Mouse (Mus musculus) heart, embryonic 12.5 days (tissue): ENCODE measurements at regions not wholly inside any gene's neighbourhood (a gene's known extent, or its start where the extent isn't known, plus 50 kb on each side); places are given as distances from the start of the nearest gene placed in this dataset.

Experiments
- ATAC-seq: fragments of 200-750 bp; cut with Nextera tagmentation; 2 replicates; pipeline ENCODE4 v1.8.0; 2017; ENCODE audit warnings: moderate TSS enrichment, moderate library complexity; ENCODE audit not compliant: insufficient number of reproducible peaks, low FRiP score
- H3K27ac ChIP-seq: fragments of 300-500 bp; sonication (generic); 2 replicates; pipeline ENCODE4 v1.5.1; 2016; ENCODE audit warnings: mild to moderate bottlenecking, moderate library complexity; ENCODE audit not compliant: poor library complexity, severe bottlenecking
- H3K27me3 ChIP-seq: fragments of 300-500 bp; sonication (generic); replicated peaks from 2 replicates; pipeline ENCODE4 v1.6.1; 2016; ENCODE audit warnings: mild to moderate bottlenecking, moderate library complexity
- H3K36me3 ChIP-seq: fragments of 300-500 bp; sonication (generic); 2 replicates; pipeline ENCODE4 v1.6.1; 2016; ENCODE audit warnings: mild to moderate bottlenecking, moderate library complexity
- H3K4me1 ChIP-seq: fragments of 300-500 bp; sonication (generic); replicated peaks from 2 replicates; pipeline ENCODE4 v1.6.1; 2016; ENCODE audit warnings: mild to moderate bottlenecking
- H3K4me2 ChIP-seq: fragments of 300-500 bp; sonication (generic); 2 replicates; pipeline ENCODE4 v1.6.1; 2016; ENCODE audit warnings: mild to moderate bottlenecking, moderate library complexity
- H3K4me3 ChIP-seq: fragments of 300-500 bp; sonication (generic); 2 replicates; pipeline ENCODE4 v1.5.1; 2016; ENCODE audit warnings: mild to moderate bottlenecking
- H3K9ac ChIP-seq: fragments of 300-500 bp; sonication (generic); 2 replicates; pipeline ENCODE4 v1.6.1; 2016; ENCODE audit warnings: mild to moderate bottlenecking, moderate library complexity
- H3K9me3 ChIP-seq: fragments of 300-500 bp; sonication (generic); replicated peaks from 2 replicates; pipeline ENCODE4 v1.6.1; 2016; ENCODE audit warnings: mild to moderate bottlenecking, moderate library complexity
- WGBS: fragments of 180-500 bp; shearing (Covaris S2); methylation state at CpG from one replicate; pipeline ENCODE4 v1.1.7; 2016; 5-methylcytosine and 5-hydroxymethylcytosine counted together

- no peaks in the 10 kb centered on the region for H3K4me1 ChIP-seq
- 56% methylated on average over 1 of the region's 1 CpGs for WGBS
- H3K4me2 ChIP-seq = no peak overlapping the region
- no peaks in the 10 kb centered on the region; the same call in 1 of the 2 replicates for H3K27me3 ChIP-seq
- no peak for ATAC-seq
- no peak overlapping the region for H3K4me3 ChIP-seq
- H3K9me3 ChIP-seq = no peaks in the 10 kb centered on the region
- H3K9ac ChIP-seq = no peak overlapping the region
- no peak overlapping the region for H3K27ac ChIP-seq
- H3K36me3 ChIP-seq = no peaks in the 10 kb centered on the region
Observed at GRCm38 (mm10) chr3:149498765-149499164, 508.4 kb upstream of the Adgrl2 start.

- Histone ChIP-seq H3K27me3 (no peaks in the 10 kb centered on the region), H3K4me3 (no peak overlapping the region), H3K9me3 (no peaks in the 10 kb centered on the region), H3K36me3 (no peaks in the 10 kb centered on the region), H3K27ac (no peak overlapping the region), H3K4me2 (no peak overlapping the region), H3K4me1 (no peaks in the 10 kb centered on the region), H3K9ac (no peak overlapping the region)
- 64% methylated on average over 10 of the region's 10 CpGs for WGBS
- no peak for ATAC-seq
Observed at GRCm38 (mm10) chr3:149496829-149497471, 506.6 kb upstream of the Adgrl2 start.

- no peak overlapping the region for H3K4me3 ChIP-seq
- H3K27ac ChIP-seq = no peak overlapping the region
- ATAC-seq = no peak
- H3K27me3 ChIP-seq = no peaks in the 10 kb centered on the region
- H3K9me3 ChIP-seq = no peaks in the 10 kb centered on the region
- H3K4me2 ChIP-seq = no peak overlapping the region
- 83% methylated on average over 2 of the region's 2 CpGs for WGBS
- H3K4me1 ChIP-seq = no peaks in the 10 kb centered on the region
- H3K9ac ChIP-seq = no peak overlapping the region
- no peaks in the 10 kb centered on the region for H3K36me3 ChIP-seq
Observed at GRCm38 (mm10) chr3:149496122-149496521, 505.8 kb upstream of the Adgrl2 start.

DNA sequence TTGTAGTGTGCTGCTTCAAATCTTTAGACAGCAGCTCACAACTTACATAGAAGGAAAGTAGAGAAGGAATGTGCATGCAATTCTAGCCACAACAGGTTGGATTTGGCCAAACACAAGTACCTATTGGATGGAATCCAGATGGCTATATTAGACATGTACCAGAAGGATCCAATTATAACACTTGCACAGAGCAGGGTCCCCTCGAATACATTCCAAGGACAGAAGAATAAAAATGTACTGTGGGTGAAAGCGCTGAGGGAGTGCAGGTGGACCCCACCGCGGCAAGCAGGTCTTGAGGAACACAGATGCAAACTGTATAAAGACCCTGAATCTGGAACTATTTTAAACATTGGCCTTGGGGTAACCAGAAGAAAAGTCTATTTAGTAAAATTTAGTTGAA is 497.8 kb upstream of the Adgrl2 start:
- Histone ChIP-seq H3K9ac (no peak overlapping the region), H3K9me3 (no peaks in the 10 kb centered on the region), H3K4me2 (no peak overlapping the region), H3K27ac (no peak overlapping the region), H3K4me1 (no peaks in the 10 kb centered on the region), H3K27me3 (no peaks in the 10 kb centered on the region), H3K4me3 (no peak overlapping the region), H3K36me3 (no peaks in the 10 kb centered on the region)
- no peak for ATAC-seq
- 80% methylated on average over 4 of the region's 4 CpGs for WGBS

DNA sequence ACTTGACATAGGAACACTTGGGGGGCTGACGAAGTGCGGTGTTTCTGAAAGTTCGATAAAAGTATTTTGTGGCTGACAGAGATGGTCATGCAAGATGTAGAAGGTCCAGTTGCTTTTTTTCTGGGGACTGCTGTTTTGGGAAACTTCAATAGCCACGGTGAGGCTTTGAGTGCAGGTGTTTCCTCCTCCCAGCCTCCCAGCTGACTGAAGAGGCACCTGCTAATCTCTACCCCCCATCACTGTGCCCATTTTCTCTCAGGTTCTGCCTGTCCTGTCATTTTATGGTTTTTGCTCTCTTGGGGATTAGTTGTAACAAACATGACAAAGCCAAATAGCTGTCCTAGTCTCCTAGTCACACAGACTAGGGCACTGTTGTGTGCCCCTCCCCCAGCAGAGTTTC is 495.1 kb upstream of the Adgrl2 start:
- Histone ChIP-seq H3K9ac (no peak overlapping the region), H3K4me3 (no peak overlapping the region), H3K36me3 (no peaks in the 10 kb centered on the region), H3K4me1 (no peaks in the 10 kb centered on the region), H3K27ac (no peak overlapping the region), H3K9me3 (no peaks in the 10 kb centered on the region), H3K4me2 (no peak overlapping the region), H3K27me3 (no peaks in the 10 kb centered on the region)
- WGBS = 79% methylated on average over 4 of the region's 4 CpGs
- no peak for ATAC-seq

DNA sequence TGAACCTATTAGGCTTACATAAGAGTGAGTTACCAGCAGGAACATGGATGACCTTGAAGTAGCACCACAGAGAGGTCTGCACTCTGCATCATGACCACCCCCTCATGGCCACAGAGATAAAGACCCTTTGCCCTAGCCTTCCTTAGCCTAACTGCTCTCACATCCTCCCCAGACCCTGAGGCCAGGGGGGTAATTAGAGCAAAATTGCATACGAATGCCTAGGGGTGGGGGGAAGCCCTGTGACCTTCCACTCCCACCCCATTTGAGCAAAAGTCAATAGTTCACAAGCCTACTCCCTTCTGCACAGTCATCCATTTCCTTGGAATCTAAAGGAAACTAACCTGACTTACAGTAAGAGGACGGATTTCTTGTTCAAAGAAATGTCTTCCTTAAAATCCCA is 494.0 kb upstream of the Adgrl2 start:
- Histone ChIP-seq H3K36me3 (no peaks in the 10 kb centered on the region), H3K4me3 (no peak overlapping the region), H3K27ac (no peak overlapping the region), H3K4me1 (no peaks in the 10 kb centered on the region), H3K9ac (no peak overlapping the region), H3K27me3 (no peaks in the 10 kb centered on the region), H3K9me3 (no peaks in the 10 kb centered on the region), H3K4me2 (no peak overlapping the region)
- 61% methylated on average over 2 of the region's 2 CpGs for WGBS
- ATAC-seq = no peak

DNA sequence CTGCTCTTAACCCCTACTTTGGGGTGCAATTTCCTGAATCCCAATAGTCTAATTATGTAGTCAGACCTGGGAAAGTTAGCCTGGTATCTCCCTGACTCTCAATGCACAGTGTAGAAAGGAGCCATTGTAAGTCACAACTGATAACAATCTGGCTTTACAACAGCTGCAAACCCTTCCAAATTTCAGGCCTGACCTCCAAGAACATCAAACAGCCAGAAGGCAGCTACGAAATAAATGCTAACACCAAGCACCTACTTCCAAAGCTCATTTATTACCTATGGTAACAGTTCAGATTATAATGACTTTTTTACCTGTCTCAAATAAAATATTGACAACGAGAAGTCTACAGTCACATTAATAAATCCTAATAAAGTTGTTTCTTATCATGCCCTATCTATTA is 485.8 kb upstream of the Adgrl2 start:
- no peak overlapping the region for H3K4me2 ChIP-seq
- H3K36me3 ChIP-seq = no peaks in the 10 kb centered on the region
- no peaks in the 10 kb centered on the region for H3K27me3 ChIP-seq
- ATAC-seq = no peak
- no peaks in the 10 kb centered on the region for H3K4me1 ChIP-seq
- H3K27ac ChIP-seq = no peak overlapping the region
- 70% methylated on average over 2 of the region's 2 CpGs for WGBS
- no peak overlapping the region for H3K9ac ChIP-seq
- no peak overlapping the region for H3K4me3 ChIP-seq
- no peaks in the 10 kb centered on the region for H3K9me3 ChIP-seq

- Histone ChIP-seq H3K9me3 (0 out of 2 replicates have a peak, but pooled peaks cover 5% of the 10 kb centered on the region), H3K9ac (no peak overlapping the region), H3K4me3 (no peak overlapping the region), H3K36me3 (no peaks in the 10 kb centered on the region), H3K27ac (no peak overlapping the region), H3K4me2 (no peak overlapping the region), H3K4me1 (no peaks in the 10 kb centered on the region), H3K27me3 (no peaks in the 10 kb centered on the region)
- no peak for ATAC-seq
- 73% methylated on average over 5 of the region's 5 CpGs for WGBS
Observed at GRCm38 (mm10) chr3:149466973-149467372, 476.6 kb upstream of the Adgrl2 start.

GRCm38 (mm10) chr3:149464603-149465002 is 474.2 kb upstream of the Adgrl2 start:
- H3K4me1 ChIP-seq = no peaks in the 10 kb centered on the region
- H3K36me3 ChIP-seq = no peaks in the 10 kb centered on the region
- H3K9ac ChIP-seq = no peak overlapping the region
- H3K4me2 ChIP-seq = no peak overlapping the region
- H3K4me3 ChIP-seq = no peak overlapping the region
- no peak overlapping the region for H3K27ac ChIP-seq
- 91% methylated on average over 5 of the region's 5 CpGs for WGBS
- 0 out of 2 replicates have a peak, but pooled peaks cover 5% of the 10 kb centered on the region for H3K9me3 ChIP-seq
- ATAC-seq = no peak
- H3K27me3 ChIP-seq = no peaks in the 10 kb centered on the region

DNA sequence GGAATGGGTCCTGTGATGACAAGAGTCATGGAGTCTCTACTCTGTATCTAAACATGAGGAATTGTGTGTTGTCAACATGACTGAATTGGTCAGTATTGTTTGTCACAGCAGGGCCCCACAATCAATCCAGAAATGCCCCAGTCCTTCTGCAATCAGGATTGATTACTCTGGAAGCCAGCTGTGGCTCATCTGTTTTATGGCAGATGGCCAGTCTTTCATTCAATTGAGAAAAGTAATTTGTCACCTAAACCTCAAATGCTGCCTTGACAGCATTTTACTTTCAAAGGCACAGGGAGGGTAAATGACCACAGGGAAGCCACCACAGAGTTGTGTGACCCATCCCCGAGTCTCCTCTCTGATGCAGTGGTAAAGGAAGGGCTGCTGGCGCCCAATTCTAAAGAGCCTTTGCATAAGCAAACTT is 471.8 kb upstream of the Adgrl2 start:
- 57% methylated on average over 2 of the region's 2 CpGs for WGBS
- 0 out of 2 replicates have a peak, but pooled peaks cover 5% of the 10 kb centered on the region for H3K9me3 ChIP-seq

GRCm38 (mm10) chr3:149461613-149462012 is 471.3 kb upstream of the Adgrl2 start:
- Histone ChIP-seq H3K9me3 (0 out of 2 replicates have a peak, but pooled peaks cover 5% of the 10 kb centered on the region), H3K27ac (no peak overlapping the region), H3K4me3 (no peak overlapping the region), H3K9ac (no peak overlapping the region), H3K36me3 (no peaks in the 10 kb centered on the region), H3K4me1 (no peaks in the 10 kb centered on the region), H3K27me3 (no peaks in the 10 kb centered on the region), H3K4me2 (no peak overlapping the region)
- no peak for ATAC-seq
- 69% methylated on average over 2 of the region's 2 CpGs for WGBS

More for the DNA sequence above, 471.8 kb upstream of the Adgrl2 start:
- Histone ChIP-seq H3K4me1 (no peaks in the 10 kb centered on the region), H3K4me2 (no peak overlapping the region), H3K4me3 (no peak overlapping the region), H3K9ac (no peak overlapping the region), H3K27me3 (no peaks in the 10 kb centered on the region), H3K27ac (no peak overlapping the region), H3K36me3 (no peaks in the 10 kb centered on the region)
- ATAC-seq = no peak

DNA sequence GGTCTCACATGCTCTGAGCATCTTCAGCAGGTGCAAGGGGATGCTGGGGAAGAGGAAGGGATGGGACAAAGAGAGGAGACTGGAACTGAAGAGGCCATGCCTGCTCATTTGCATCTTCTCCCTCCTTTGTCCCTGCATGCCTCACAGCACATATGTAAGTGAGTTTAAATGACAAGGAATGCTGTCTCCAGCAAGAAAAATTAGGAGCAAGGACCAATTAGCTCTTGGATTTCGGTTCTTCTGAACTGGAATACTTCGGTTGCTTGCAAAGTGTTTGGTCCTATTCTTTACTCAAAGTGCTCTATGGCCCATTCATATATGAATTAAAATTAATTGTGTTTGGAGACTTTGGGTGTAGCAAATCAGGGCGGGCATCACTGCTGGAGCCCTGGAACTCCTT is 459.0 kb upstream of the Adgrl2 start:
- Histone ChIP-seq H3K9me3 (no peaks in the 10 kb centered on the region), H3K27me3 (no peaks in the 10 kb centered on the region), H3K4me3 (no peak overlapping the region), H3K36me3 (no peaks in the 10 kb centered on the region), H3K4me1 (no peaks in the 10 kb centered on the region; the same call in 1 of the 2 replicates), H3K27ac (no peak overlapping the region), H3K9ac (no peak overlapping the region), H3K4me2 (no peak overlapping the region)
- WGBS = 82% methylated on average over 3 of the region's 3 CpGs
- ATAC-seq = no peak
